Comparison of ENCODE assay signal across 26 mouse cellular contexts in the genomic region with DNA sequence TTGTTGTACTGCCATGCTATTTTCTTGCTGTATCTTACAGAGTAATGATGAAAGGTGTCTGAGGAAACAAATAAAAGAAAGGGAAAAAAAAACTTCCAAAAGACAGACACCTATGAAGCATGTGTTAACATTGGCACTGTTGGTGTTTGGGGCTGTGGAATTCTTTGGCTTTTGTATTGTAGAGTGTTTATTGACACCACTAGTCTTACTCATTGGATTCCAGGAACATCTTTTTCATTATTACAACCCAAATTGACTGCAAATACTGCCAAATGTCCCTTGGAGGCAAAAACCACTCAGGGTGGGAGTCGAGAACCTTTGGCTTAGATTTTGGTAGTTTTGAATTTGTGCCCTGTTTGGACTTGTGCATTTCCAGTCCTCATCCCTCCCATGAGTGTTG. TPM values are rescaled to one million over a fixed set of nuclear protein-coding genes. Genes with fewer than 3 reads are reported as not detected.
DNase-seq lines count a peak whose midpoint lies in the region; ATAC-seq and TF ChIP-seq lines count a peak whose summit lies in the region.
"Had no signal": no experiment of that assay in that cellular context is flagged by ENCODE, and none has a peak within 500 bp of the region (broad histone marks: within the 10 kb centered on the region; RNA-seq: fewer than 3 reads in every experiment).

No protein-coding gene starts in this region.

- no peaks in the 10 kb centered on the region for H3K27me3 ChIP-seq in heart, embryonic 12.5 days (replicated peaks)
- H3K27me3 ChIP-seq: kidney, embryonic 15.5 days had no signal

- H3K4me1 ChIP-seq in heart, embryonic 12.5 days (replicated peaks): peaks cover 29% of the 10 kb centered on the region
- H3K4me1 ChIP-seq in embryonic fibroblast, embryonic 13.5 days (ENCODE audit: control insufficient read depth, insufficient read depth, low read length): peaks cover 16% of the 10 kb centered on the region

- no peaks in the 10 kb centered on the region for H3K36me3 ChIP-seq in heart, embryonic 12.5 days
- H3K36me3 ChIP-seq in macrophage (ENCODE audit: inconsistent target): no peaks in the 10 kb centered on the region
- H3K36me3 ChIP-seq: kidney, embryonic 15.5 days had no signal

- WGBS in heart, embryonic 12.5 days: 92% methylated on average over 1 of the region's 1 CpGs
- 100% methylated on average over 1 of the region's 1 CpGs for WGBS in macrophage (ENCODE audit: missing documents)

- peak overlapping the region; percentile 86 for H3K27ac ChIP-seq in heart, embryonic 12.5 days (ENCODE audit: poor library complexity, severe bottlenecking)
- H3K27ac ChIP-seq in layer of hippocampus, adult 2 months: 0 out of 2 replicates have a peak overlapping the region, but pooled peaks have one; percentile 3
- peak overlapping the region; percentile 99 for H3K27ac ChIP-seq in embryonic fibroblast, embryonic 13.5 days (ENCODE audit: insufficient read depth, low read length)
- H3K27ac ChIP-seq in macrophage: peak overlapping the region; percentile 70
- H3K27ac ChIP-seq: hindbrain, embryonic 14.5 days; liver, embryonic 14.5 days had no signal

- ATAC-seq in heart, embryonic 12.5 days (ENCODE audit: insufficient number of reproducible peaks, low FRiP score): no peak
- ATAC-seq in granulocyte monocyte progenitor cell, adult 5-6 weeks (replicated peaks; ENCODE audit: poor library complexity, severe bottlenecking): no peak
- ATAC-seq: activated CD4-positive, CD25-positive, alpha-beta regulatory T cell, adult 4 months; forebrain, embryonic 14.5 days; intestine, postnatal 0 days; midbrain, embryonic 16.5 days had no signal

- no peak for DNase-seq in heart, postnatal 25 days (ENCODE audit: low spot score)
- no peak for DNase-seq in layer of hippocampus, adult 2 months (ENCODE audit: low spot score in 2 of 2)
- DNase-seq in layer of hippocampus, adult 8-10 months (ENCODE audit: low spot score in 2 of 2): no peak
- DNase-seq: B cell, adult 2 months; cerebellum, adult 2 months; cerebellum, postnatal 14 days; gastrocnemius, postnatal 36 days; kidney, postnatal 25 days; left cerebral cortex, postnatal 4 days; lung, adult 2 months; lung, postnatal 14 days; right cerebral cortex, adult 18-20 months; spleen, adult 18-20 months; thymus, postnatal 25 days had no signal

- TF ChIP-seq CTCF in layer of hippocampus, adult 2 months (conservative IDR thresholded peaks at IDR 0.05): no peak
- no peak for TF ChIP-seq CTCF in embryonic fibroblast, embryonic 13.5 days (IDR thresholded peaks at IDR 0.05; ENCODE audit: borderline replicate concordance, insufficient read depth, low read length)

- H3K4me3 ChIP-seq in heart, embryonic 12.5 days: no peak overlapping the region
- H3K4me3 ChIP-seq in layer of hippocampus, adult 2 months: no peak overlapping the region
- H3K4me3 ChIP-seq in embryonic fibroblast, embryonic 13.5 days (ENCODE audit: insufficient read depth, low read length): no peak overlapping the region
- no peak overlapping the region for H3K4me3 ChIP-seq in macrophage (ENCODE audit: inconsistent target)
- H3K4me3 ChIP-seq: kidney, embryonic 15.5 days had no signal

- no peaks in the 10 kb centered on the region for H3K79me2 ChIP-seq in macrophage (ENCODE audit: inconsistent target)

- no peaks in the 10 kb centered on the region for H3K9me3 ChIP-seq in heart, embryonic 12.5 days (replicated peaks)
- H3K9me3 ChIP-seq: kidney, embryonic 15.5 days had no signal

- H3K4me2 ChIP-seq in heart, embryonic 12.5 days: no peak overlapping the region
- H3K4me2 ChIP-seq: hindbrain, embryonic 14.5 days; kidney, embryonic 15.5 days; midbrain, embryonic 11.5 days had no signal

- no peak overlapping the region for H3K9ac ChIP-seq in heart, embryonic 12.5 days
- H3K9ac ChIP-seq: hindbrain, embryonic 14.5 days; kidney, embryonic 15.5 days; liver, embryonic 14.5 days had no signal

- no peak for TF ChIP-seq POLR2A in embryonic fibroblast, embryonic 13.5 days (IDR thresholded peaks at IDR 0.05; ENCODE audit: low read depth, low read length)

- intact Hi-C loops in heart, postnatal 25 days (cut with DNase I): loop anchor here (5.0 kb wide), 1 partner anchor 49 kb away; no protein-coding TSS in a partner anchor

RNA-seq across cellular contexts. Expression of a gene that starts 51.3 kb away (rescaled TPM):
- 4.7 and 5.1 TPM in 2 replicates for polyA plus RNA-seq in heart, embryonic 12.5 days (2016; fragmentation: Nextera tagmentation; extraction: Ambion mirVana)
- total RNA-seq in heart, postnatal 25 days (2021): 10 to 100 TPM; 20.6 to 25.6 TPM
- 10 to 100 TPM; 10.4 to 11.5 TPM for total RNA-seq in layer of hippocampus, adult 2 months (2021)
- total RNA-seq in layer of hippocampus, adult 8-10 months (2022): 10 to 100 TPM in 3 of 4 experiments, 1 to 10 TPM in 1; 7.7 to 12.0 (median 11.9) TPM
- polyA plus RNA-seq in embryonic fibroblast, embryonic 13.5 days (2011; ENCODE audit: insufficient read length, low read depth, missing spikeins): 10.8 and 11.9 TPM in 2 replicates
- 10 to 100 TPM in 24 of 26 experiments, 1 to 10 TPM in 2; 6.9 to 60.6 (median 18.6) TPM for total RNA-seq in macrophage (2018; cell fraction: chromatin; rRNA removed)
- 1 to 10 TPM; 3.2 to 5.2 (median 4.0) TPM for total RNA-seq in macrophage (2018; cell fraction: cytosol; rRNA removed)
- 10 to 100 TPM in 12 of 26 experiments, 1 to 10 TPM in 14; 5.0 to 21.5 (median 9.8) TPM for total RNA-seq in macrophage (2018; cell fraction: nucleus; rRNA removed)
- 3.2 to 4.0 TPM (median 3.6 TPM) in 3 replicates for polyA plus RNA-seq in macrophage (2018)
- 0.52 and 4.0 TPM in 2 replicates for total RNA-seq in granulocyte monocyte progenitor cell, adult 5-6 weeks (2014; fragmentation: Nextera tagmentation)
- 0.65 and 1.1 TPM in 2 replicates for total RNA-seq in granulocyte monocyte progenitor cell, adult 5-6 weeks (2017)

Comparison
In these comparisons a context has a peak if more than half of its experiments do, and no peak if none do; other contexts are left out.
1. H3K27ac ChIP-seq: peak in every context shown above with its lines; median percentile 99 in embryonic fibroblast, embryonic 13.5 days; 86 in heart, embryonic 12.5 days; 70 in macrophage; 3 in layer of hippocampus, adult 2 months.